ENCODE assay signal across 28 mouse cellular contexts in genomic region chr4:137297611-137298010, GRCm38 (mm10). TPM values are rescaled to one million over a fixed set of nuclear protein-coding genes. Genes with fewer than 3 reads are reported as not detected.
A peak's percentile ranks its signal among the peaks of the same experiment; 100 is the strongest.
DNase-seq lines count a peak whose midpoint lies in the region; TF ChIP-seq lines count a peak whose summit lies in the region.
"Had no signal": no experiment of that assay in that cellular context is flagged by ENCODE, and none has a peak within 500 bp of the region (broad histone marks: within the 10 kb centered on the region; RNA-seq: fewer than 3 reads in every experiment).

No protein-coding gene starts in this region.

- TF ChIP-seq CTCF in layer of hippocampus, adult 2 months (conservative IDR thresholded peaks at IDR 0.05), result no peak

- peak; percentile 54 for DNase-seq in adrenal gland, postnatal 14 days
- DNase-seq in adrenal gland, postnatal 10 days, result no peak
- no peak for DNase-seq in layer of hippocampus, adult 2 months (ENCODE audit: low spot score in 2 of 2)
- DNase-seq in layer of hippocampus, adult 11-12 months (ENCODE audit: low spot score), result no peak
- DNase-seq in right cerebral cortex, postnatal 25 days, result peak; percentile 41
- DNase-seq in right cerebral cortex, postnatal 14 days, result no peak
- DNase-seq in kidney, postnatal 10 days, result no peak
- DNase-seq: adrenal gland, postnatal 25 days; cerebellum, adult 18-20 months; cerebellum, postnatal 25 days; forebrain, postnatal 0 days; kidney, adult 18-20 months; kidney, postnatal 36 days; layer of hippocampus, postnatal 36 days; thymus, adult 2 months; thymus, postnatal 36 days had no signal

- no peak overlapping the region for H3K4me3 ChIP-seq in layer of hippocampus, adult 2 months
- H3K4me3 ChIP-seq: embryonic facial prominence, embryonic 10.5 days; embryonic facial prominence, embryonic 15.5 days; forebrain, embryonic 12.5 days; heart, embryonic 10.5 days; heart, embryonic 15.5 days; kidney, embryonic 15.5 days; limb, embryonic 13.5 days; lung, embryonic 15.5 days; myocyte; neural tube, embryonic 12.5 days had no signal

- H3K27ac ChIP-seq in layer of hippocampus, adult 2 months, result 0 out of 2 replicates have a peak overlapping the region, but pooled peaks have one; percentile 5
- H3K27ac ChIP-seq: embryonic facial prominence, embryonic 10.5 days; embryonic facial prominence, embryonic 15.5 days; forebrain, embryonic 12.5 days; heart, embryonic 10.5 days; heart, embryonic 15.5 days; kidney, embryonic 15.5 days; limb, embryonic 13.5 days; lung, embryonic 15.5 days; neural tube, embryonic 12.5 days; stomach, postnatal 0 days had no signal

RNA-seq across cellular contexts. Expression of gene Wnt4, which starts 20.3 kb away (rescaled TPM):
- 46.2 and 51.3 TPM in 2 replicates for total RNA-seq in adrenal gland, postnatal 14 days (2021)
- 10 to 100 TPM; 39.5 to 53.0 TPM for total RNA-seq in adrenal gland, postnatal 10 days (2021)
- total RNA-seq in layer of hippocampus, adult 2 months (2021), result 1 to 10 TPM; 5.2 to 6.6 TPM
- total RNA-seq: megakaryocyte, adult 5-6 weeks had no signal

RNA-seq across cellular contexts. Expression of gene Cdc42, which starts 59.9 kb away (rescaled TPM):
- total RNA-seq in adrenal gland, postnatal 14 days (2021), result 355 and 372 TPM in 2 replicates
- total RNA-seq in adrenal gland, postnatal 10 days (2021), result 100 to 1,000 TPM; 348 to 351 TPM
- 100 to 1,000 TPM; 300 to 303 TPM for total RNA-seq in layer of hippocampus, adult 2 months (2021)

Comparison
In these comparisons a context has a peak if more than half of its experiments do, and no peak if none do; other contexts are left out.
1. DNase-seq: peak in adrenal gland, postnatal 14 days (single experiment) and right cerebral cortex, postnatal 25 days (single experiment); none in adrenal gland, postnatal 10 days (single experiment), layer of hippocampus, adult 2 months (0 of 2), layer of hippocampus, adult 11-12 months (single experiment), right cerebral cortex, postnatal 14 days (single experiment) and kidney, postnatal 10 days (single experiment).